Mouse (Mus musculus): Measurements from ENCODE around the gene Spata17.

Gene Spata17

GRCm38 (mm10) chr1:187088660-187089395, 126.4 kb downstream of the Spata17 start:
- DNase-seq (ENCODE audit: low read depth in 1 of 2, low spot score in 2 of 2) = no peak

GRCm38 (mm10) chr1:187086027-187086426, 129.2 kb downstream of the Spata17 start:
- DNase-seq (ENCODE audit: low read depth in 1 of 2, low spot score in 2 of 2) = no peak

GRCm38 (mm10) chr1:187077352-187077751, 137.9 kb downstream of the Spata17 start:
- DNase-seq (ENCODE audit: low read depth in 1 of 2, low spot score in 2 of 2) = no peak

- DNase-seq (ENCODE audit: low read depth in 1 of 2, low spot score in 2 of 2) = no peak
Measured at GRCm38 (mm10) chr1:187077043-187077334, 138.3 kb downstream of the Spata17 start.

GRCm38 (mm10) chr1:187076198-187077042, 138.8 kb downstream of the Spata17 start:
- no peak for DNase-seq (ENCODE audit: low read depth in 1 of 2, low spot score in 2 of 2)

GRCm38 (mm10) chr1:187059874-187060273, 155.4 kb downstream of the Spata17 start:
- no peak for DNase-seq (ENCODE audit: low read depth in 1 of 2, low spot score in 2 of 2)

- DNase-seq (ENCODE audit: low read depth in 1 of 2, low spot score in 2 of 2) = no peak
Measured at GRCm38 (mm10) chr1:187054333-187054732, 160.9 kb downstream of the Spata17 start.

GRCm38 (mm10) chr1:187053862-187054261, 161.4 kb downstream of the Spata17 start:
- no peak for DNase-seq (ENCODE audit: low read depth in 1 of 2, low spot score in 2 of 2)

- DNase-seq (ENCODE audit: low read depth in 1 of 2, low spot score in 2 of 2) = no peak
Measured at GRCm38 (mm10) chr1:187052532-187052931, 162.7 kb downstream of the Spata17 start.

GRCm38 (mm10) chr1:187051296-187051695, 164.0 kb downstream of the Spata17 start:
- no peak for DNase-seq (ENCODE audit: low read depth in 1 of 2, low spot score in 2 of 2)

GRCm38 (mm10) chr1:187048681-187049288, 166.5 kb downstream of the Spata17 start:
- no peak for DNase-seq (ENCODE audit: low read depth in 1 of 2, low spot score in 2 of 2)

- no peak for DNase-seq (ENCODE audit: low read depth in 1 of 2, low spot score in 2 of 2)
Measured at GRCm38 (mm10) chr1:187044726-187045125, 170.5 kb downstream of the Spata17 start.

- DNase-seq (ENCODE audit: low read depth in 1 of 2, low spot score in 2 of 2) = no peak
Measured at GRCm38 (mm10) chr1:187039801-187040200, 175.5 kb downstream of the Spata17 start.

GRCm38 (mm10) chr1:187035785-187036184, 179.5 kb downstream of the Spata17 start:
- DNase-seq (ENCODE audit: low read depth in 1 of 2, low spot score in 2 of 2) = no peak

- DNase-seq (ENCODE audit: low read depth in 1 of 2, low spot score in 2 of 2) = no peak
Measured at GRCm38 (mm10) chr1:187031796-187032195, 183.5 kb downstream of the Spata17 start.

- DNase-seq (ENCODE audit: low read depth in 1 of 2, low spot score in 2 of 2) = no peak
Measured at GRCm38 (mm10) chr1:187028841-187029240, 186.4 kb downstream of the Spata17 start.

GRCm38 (mm10) chr1:187020011-187020410, 195.3 kb downstream of the Spata17 start:
- no peak for DNase-seq (ENCODE audit: low read depth in 1 of 2, low spot score in 2 of 2)

GRCm38 (mm10) chr1:187016116-187016515, 199.1 kb downstream of the Spata17 start:
- DNase-seq (ENCODE audit: low read depth in 1 of 2, low spot score in 2 of 2) = no peak

- no peak for DNase-seq (ENCODE audit: low read depth in 1 of 2, low spot score in 2 of 2)
Measured at GRCm38 (mm10) chr1:187015673-187016072, 199.6 kb downstream of the Spata17 start.

GRCm38 (mm10) chr1:187014141-187014540, 201.1 kb downstream of the Spata17 start:
- DNase-seq (ENCODE audit: low read depth in 1 of 2, low spot score in 2 of 2) = no peak

- DNase-seq (ENCODE audit: low read depth in 1 of 2, low spot score in 2 of 2) = no peak
Measured at GRCm38 (mm10) chr1:187011601-187012000, 203.7 kb downstream of the Spata17 start.

- DNase-seq (ENCODE audit: low read depth in 1 of 2, low spot score in 2 of 2) = no peak
Measured at GRCm38 (mm10) chr1:187010071-187010470, 205.2 kb downstream of the Spata17 start.
